Mouse (Mus musculus): Measurements from ENCODE around the gene Foxb2.
"Not testable (repeated sequence)": the region's sequence is repeated elsewhere in the genome, so short reads cannot be mapped to it uniquely, and the experiment has no call there.

The Foxb2 gene

DNA sequence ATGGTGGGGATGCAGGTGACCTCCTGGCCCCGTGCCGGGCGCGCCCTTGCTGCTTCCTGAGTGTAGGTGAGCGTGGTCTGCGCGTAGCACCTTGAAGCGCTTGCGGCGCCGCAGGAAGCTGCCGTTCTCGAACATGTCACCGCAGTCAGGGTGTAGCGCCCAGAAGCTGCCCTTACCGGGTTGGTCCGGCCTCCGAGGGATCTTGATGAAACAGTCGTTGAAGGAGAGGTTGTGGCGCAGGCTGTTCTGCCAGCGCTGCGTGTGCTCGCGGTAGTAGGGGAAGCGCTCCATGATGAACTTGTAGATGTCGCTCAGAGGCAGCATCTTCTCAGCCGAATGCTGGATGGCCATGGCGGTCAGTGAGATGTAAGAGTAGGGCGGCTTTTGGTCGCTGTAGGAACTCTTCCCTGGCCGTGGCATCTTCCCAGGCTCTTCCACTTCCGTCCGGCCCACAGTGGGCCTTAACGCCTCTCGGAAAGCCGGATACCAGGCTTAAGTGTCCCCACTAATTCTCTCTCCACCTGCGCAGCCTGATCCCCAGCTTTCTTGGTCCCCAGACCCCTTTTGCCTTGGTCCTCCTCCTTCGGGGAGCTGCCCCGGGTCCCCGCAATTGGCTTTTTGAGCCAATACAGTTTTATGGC is at the start of gene Foxb2:
Gene Foxb2, minus strand, starts transcription at position 585 of the 641 bp plus-strand sequence.
- no peak for DNase-seq (ENCODE audit: low spot score in 2 of 2)

DNA sequence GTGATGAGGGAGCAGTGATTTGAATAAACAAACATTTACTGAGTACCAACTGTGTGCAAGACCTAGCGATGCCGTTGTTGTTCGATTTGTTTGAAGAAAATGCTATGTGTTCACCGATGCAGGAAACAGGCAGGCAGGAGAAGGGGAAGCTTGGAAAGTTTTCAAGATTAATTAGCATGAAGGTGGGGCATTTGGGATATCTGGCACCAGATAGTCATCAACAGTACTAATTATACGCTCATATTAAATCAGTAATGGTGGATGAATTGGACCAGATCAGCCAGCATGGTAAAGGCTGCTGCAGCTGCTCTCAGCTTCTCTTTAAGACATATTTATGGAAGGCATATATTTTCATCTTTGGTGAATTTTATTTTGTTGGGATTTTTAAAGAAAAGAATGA is 37.9 kb upstream of the Foxb2 start:
- DNase-seq (ENCODE audit: low spot score in 2 of 2) = no peak

DNA sequence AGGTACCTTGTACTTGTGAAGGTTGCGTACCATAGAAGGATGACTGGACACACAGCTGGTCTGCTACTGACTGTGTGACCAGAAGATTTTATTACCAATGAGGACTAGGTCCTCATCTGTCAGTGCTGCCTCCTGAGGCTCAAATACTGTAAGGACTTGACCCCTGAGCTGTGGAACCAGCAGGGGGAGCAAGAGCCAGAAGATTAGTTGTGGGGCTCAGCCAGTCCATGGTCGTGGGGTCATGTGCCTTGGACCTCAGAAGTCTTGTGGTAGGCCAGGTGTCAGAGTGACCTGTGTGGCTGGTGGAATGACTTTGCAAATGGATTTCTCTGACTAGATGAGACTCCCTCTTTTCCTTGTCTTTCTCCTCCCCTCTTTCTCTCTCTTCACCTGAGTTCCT is 29.5 kb upstream of the Foxb2 start:
- DNase-seq (ENCODE audit: low spot score in 2 of 2) = no peak

DNA sequence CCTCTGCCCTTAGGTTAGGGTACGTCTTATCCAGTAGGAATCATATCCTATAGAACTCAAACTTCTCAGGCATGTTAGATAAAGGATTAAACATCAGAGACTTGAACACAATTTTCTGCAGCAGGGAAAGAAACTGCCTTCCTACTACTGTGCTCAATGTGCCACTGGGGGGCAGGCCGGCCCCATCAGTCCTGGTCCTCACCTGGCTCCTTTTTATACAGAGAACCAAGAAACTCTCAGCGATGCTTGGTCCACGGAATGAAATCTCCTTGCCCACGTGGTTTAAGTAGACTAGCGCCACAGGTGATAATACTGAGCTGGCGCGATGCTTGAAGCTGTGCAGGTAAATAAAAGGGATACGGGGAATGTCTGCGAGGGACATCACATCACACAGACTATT is 26.1 kb upstream of the Foxb2 start:
- DNase-seq (ENCODE audit: low spot score in 2 of 2) = no peak

DNA sequence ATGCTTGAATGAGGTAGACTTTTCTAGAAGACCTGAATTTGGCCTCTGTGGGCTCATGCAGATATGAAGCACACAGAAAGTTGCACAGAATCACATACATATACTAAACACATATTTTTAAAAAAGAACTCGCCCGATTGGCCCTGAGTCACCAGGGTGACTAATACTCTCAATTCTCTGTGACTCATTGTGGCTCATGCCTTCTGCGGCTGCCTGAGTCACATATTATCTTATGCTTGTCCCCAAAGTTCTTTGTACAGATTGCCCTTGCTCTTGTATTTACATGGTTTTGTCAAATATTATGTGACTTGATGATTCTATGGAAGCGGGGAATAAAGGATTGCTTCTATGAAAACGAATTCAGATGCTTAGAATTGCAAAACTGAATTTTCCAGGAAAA is 25.0 kb upstream of the Foxb2 start:
- no peak for DNase-seq (ENCODE audit: low spot score in 2 of 2)

DNA sequence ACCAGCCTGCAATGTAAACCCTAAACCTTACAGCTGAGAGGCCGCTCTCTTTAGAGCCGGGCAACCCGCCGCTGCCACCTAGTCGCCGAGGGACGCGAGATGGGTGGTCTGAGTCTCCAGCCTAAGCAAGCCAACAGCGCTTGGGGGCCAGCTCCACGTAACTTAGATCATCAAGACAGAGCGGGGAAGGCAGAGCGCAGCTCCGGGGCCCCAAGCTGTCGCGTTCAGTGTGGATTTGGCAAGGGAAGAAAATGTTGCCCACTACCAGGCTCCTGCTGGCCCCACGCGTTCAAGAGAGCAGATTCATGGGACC is 2.8 kb upstream of the Foxb2 start:
- DNase-seq (ENCODE audit: low spot score in 2 of 2) = no peak

DNA sequence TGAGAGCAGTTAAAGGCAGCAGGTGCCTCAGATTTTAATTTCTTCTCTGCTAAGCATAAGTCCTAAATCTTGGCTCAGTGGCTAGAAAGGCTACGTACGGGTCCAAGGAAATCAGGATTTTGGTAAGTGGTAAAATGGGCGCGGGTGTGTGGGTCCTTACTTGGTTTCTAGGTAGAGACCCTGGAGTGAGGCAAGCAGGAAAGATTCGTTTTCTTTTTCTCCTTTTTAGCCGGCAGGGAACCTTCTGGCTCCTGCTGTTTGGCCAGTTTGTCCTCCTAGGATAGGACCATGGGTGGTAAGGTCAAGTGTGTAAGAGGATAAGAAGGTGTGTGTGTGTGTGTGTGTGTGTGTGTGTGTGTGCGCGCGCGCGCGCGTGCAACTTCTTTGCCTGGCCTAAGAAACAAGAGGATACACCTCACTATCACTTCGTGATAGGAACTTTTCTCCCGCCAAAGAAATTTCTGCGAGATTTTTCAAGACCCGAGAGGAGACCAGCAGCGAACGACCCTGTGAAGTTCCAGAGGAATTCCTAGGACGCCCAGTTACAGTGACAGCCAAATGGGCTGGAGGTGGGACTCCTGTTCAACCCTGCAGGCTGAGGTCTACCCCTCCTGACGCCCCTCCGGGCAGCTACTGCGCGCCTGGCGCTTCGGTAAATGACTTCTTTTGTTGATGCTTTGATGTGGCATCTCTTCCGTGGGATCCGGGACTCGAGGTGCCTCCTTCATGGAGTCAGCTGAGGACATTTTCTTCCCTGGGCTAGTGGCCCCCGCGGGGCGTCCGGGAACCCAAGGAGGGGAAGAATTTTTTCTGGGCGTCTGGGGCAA is 2.2 kb upstream of the Foxb2 start:
- no peak for DNase-seq (ENCODE audit: low spot score in 2 of 2)

DNA sequence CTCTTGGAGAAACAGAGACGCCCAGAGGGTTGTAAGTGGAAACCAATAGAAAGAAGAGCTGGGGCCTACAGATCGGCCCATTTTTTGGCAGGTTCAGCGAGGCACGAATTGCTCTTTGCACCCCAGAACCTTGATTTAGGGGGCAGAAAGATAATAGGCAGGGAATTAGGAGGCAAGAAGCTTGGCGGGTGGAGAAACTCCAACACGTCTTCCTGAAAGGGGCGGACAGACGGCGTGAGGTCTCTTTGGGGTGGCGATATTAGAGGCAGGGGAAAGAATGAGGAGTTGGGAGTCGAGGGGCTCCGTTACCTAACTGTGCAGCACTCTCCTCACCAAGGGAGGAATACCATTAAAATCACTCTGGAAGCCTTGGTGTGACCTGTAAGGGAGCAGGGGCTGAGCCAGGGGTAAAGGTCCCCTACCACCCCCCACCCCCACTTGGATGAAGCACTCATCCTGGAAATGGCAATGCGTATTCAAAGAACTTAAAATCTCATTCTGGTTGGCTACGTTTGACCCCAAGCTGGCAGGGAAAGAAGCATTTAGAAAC is 1.5 kb upstream of the Foxb2 start:
- DNase-seq (ENCODE audit: low spot score in 2 of 2) = no peak

DNA sequence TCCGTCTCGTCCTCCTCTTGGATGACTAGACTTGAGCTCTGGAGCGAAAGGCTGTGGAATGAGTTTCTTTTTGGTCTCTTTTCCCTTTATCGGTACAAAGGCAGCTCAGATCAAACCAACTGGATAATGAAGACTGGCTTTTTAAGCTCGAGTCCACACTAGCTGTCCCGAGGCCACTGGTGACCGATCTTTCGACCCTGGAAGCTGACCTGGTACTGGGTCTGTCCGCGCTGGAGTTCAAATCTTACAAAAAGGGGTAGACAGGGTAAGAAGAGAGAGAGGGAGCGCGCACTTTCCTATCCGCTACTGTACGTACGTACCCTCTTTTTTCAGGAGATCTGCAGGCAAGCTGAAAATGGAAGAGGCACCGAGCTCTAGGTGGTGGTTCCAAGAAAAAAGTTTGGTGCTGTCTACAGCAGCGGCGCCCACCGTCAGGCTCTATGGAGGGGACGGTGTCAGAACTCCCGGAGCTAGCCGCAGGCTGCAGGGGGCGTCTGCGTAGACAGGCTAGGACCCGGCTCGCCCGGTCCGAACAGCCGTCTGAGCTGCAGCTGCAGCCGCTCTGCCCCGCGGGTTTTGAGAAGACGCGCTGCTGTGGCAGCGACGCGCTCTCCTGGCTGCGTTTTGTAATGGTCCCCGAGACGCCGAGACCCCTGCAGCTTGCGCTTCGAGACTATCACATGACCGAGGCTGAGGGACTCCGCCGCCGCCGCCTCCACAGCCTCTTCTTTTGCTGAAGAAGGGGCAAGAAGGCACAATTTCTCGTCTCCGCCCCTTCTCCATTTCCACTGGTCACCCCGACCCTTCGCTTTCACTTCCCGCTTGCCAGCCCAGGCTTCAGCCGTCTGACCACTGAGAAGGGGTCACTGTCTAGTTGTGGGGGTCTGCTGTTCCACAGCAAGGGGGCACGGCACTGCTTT is 597 bp upstream of the Foxb2 start:
- DNase-seq (ENCODE audit: low spot score in 2 of 2) = no peak

DNA sequence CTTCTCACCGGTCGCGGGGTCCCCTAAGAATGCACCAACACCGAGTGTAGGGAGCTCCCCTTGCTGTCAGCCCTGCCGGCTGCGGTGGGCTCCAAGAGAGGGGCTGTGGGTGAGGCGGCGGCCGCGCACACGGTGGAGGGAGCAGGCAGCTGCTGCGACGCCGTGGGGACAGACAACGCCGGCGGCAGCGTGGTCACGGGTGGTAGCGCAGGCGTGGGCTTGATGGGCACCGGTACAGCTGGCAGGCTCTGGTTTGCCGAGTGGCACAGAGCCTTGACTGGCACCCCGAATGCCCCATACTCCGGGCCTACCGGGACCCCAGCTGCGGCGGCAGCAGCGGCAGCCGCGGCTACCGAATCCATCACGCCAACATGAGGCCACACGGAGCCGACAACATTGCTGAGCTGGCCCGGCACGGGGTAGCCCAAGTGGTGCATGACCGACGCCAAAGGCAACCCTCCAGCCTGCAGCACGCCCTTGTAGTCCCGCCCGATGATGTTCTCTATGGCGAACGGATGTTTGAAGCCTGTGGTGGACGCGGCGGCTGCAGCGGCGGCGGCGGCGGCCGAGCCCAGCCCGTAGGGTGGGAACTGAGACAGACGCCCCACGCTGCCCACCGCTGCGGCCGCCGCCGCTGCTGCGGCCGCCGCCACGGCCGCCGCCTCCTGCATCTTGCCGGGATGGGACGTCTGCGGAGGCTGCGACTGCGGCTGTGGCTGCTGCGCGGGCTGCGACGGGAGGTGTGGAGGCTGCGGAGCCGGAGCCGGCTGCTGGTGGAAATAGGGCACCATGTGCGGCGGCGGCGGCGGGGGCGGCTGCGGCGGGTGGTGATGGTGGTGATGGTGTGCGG is 1.0 kb downstream of the Foxb2 start:
- peak; percentile 14 to 70 for DNase-seq (ENCODE audit: low spot score in 2 of 2)

DNA sequence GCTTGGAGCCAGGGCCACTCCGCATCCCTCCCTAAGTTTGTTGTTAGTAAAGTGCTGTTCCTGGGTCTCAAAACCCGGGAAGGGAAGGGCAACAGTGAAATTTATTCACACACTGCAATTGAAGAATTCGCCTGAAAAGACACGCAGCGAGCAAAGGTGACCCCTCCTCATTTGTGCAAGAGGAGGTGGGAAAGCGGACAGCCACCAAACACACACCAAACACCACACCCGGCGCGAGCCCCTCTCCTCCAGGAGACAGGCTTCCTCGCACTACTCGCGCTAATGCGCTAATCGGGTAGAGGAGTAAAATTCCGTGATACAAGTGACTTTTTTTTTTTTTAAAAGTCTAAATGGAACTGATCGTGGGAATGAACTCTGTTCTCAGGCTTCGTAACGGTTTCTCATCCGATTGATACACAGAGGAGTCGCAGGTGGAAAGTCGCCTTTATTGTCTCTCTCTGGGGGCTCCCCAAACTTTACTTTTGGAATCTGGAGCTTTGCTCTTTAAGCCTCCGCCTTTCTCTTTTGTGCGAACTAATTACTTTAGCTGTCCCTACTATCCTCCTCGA is 2.3 kb downstream of the Foxb2 start:
- no peak for DNase-seq (ENCODE audit: low spot score in 2 of 2)

DNA sequence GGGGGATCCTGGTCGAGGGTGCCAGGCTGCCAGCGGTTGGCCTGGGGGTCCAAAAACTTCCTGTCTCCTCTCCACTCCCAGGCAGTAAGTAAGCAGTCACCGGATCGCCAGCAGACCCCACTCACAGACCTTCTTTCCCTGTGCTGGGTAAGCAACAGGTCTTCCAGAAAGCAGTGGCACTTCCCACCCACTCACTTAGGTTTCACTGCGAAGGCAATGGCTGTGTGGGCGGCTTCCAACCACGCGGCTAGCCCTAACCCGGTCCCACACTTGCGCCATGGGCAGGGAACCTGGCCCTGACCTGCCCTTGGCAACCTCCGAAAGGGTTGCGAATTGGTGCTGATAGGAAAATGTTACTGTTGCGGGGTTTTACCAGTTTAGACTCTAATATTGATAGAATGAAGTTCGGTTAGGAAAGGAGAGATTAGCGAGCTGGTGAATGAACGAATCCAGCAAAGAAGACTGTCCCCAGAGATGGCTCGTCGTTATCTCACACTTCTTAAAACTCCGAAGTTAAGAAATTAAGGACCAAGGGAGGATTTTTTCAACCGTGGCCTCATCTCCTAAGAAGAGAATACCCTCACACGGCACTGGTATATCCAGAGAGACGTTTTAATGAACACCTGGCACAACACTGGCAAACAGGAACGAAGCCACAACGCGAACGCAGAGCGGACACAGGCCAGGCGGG is 3.0 kb downstream of the Foxb2 start:
- DNase-seq (ENCODE audit: low spot score in 2 of 2) = no peak

DNA sequence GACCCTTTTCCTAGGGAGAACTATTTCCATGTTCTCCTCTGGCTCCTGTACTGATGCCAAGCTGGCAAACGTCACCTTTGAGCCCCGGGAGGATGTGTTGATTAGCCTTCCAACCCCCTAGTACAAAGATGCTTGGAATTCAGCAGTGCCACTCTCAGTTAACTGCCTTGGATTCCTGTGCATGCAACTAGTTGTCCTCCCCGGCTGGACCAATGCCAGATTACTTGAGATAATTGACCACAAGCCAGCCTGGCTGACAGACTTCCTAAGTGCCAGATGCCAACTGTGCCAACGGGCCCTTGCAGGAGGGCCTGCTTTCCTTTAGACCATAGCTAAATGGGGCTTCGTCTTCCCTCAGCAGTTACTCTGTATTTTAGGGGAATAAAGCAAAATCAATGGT is 5.1 kb downstream of the Foxb2 start:
- no peak for DNase-seq (ENCODE audit: low spot score in 2 of 2)

DNA sequence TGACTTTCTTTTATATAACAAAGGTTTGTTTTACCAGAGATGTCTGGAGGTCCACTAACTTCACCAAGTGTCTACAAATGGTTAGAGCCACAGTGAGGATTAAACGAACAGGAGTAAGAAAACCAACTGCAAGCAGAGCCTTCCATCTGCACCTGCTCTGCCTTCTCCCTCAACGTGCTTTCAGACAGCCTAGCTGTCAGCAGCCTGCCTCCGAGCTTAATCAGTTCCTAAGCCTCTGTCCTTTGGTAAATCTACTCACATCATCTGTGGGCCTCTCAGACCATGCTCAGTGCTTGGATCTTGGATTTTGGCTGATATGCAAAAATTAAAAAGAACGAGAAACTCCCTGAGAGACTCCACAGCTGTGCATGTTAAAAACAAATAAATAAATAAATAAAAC is 15.0 kb downstream of the Foxb2 start:
- no peak for DNase-seq (ENCODE audit: low spot score in 2 of 2)

DNA sequence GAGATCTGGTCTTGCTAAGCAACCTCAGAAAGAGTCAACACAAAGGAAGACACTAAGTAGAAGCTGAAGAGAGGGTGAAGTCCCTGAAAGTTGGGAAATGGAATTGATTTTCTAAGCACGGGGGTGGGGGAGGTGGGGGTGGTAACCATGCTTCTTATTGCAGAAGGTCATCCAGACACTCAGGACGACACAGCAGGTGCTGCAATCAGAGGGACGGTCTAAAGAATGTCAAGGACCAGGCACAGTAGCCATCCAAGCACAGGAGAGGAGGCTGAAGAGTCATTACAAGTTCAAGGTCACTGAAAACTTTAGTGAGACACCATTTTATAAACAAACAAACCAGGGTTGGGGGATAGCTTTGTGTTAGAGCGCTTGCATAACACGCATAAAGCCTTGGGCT is 16.9 kb downstream of the Foxb2 start:
- DNase-seq (ENCODE audit: low spot score in 2 of 2) = no peak

DNA sequence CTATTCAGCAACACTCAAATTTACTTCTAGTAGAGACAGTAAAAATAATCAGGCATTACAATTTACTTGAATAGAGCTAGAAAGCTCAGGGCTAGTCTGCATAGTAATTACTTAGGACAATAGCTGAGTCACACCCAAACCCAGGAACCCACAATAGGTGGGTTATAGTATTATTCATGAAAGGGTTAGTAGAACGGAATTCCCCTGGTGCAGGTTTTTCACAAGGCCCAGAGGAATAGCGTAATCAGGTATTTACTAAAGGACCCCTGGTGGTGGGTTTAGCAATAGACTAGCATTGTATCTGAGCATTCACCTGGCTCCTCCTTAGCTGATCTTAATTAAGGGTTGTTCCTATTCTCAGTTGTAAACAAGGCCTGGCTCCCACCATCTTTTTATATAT is 29.5 kb downstream of the Foxb2 start:
- DNase-seq (ENCODE audit: low spot score in 2 of 2) = not testable (repeated sequence)

DNA sequence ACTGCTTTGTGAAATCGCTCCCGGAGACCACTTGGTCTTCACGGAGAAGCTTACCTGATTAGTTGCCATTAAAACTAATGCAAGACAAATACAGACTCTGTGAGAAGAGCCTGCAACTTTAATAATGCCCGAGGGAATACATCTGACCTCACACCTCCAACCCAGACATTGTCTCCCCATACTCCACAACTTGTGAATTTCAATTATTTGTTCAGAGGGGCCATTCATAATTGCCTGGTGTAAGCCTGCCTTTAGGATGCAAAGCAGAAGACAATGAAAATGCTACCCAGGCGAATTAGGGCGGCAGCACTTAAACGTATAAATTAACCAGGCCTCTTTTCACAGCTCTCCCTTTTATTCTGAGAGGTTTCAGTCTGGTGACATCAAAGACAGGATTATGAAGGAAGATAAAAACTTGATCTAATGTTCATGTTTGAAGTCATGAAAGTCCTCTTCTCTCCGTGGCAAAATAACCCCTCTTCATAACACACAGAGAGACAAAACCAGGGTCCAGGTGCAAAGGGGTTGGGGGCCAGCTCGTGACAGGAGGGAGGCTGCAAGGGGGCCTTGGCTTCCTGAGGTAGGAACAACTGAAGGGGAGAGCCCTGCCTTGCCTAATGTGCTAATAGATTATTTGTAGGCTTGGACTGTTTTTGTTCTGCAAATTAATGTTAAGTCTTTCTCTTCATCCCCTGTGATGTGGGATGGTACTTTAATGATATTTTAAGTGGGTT is 31.9 kb downstream of the Foxb2 start:
- DNase-seq (ENCODE audit: low spot score in 2 of 2) = no peak

DNA sequence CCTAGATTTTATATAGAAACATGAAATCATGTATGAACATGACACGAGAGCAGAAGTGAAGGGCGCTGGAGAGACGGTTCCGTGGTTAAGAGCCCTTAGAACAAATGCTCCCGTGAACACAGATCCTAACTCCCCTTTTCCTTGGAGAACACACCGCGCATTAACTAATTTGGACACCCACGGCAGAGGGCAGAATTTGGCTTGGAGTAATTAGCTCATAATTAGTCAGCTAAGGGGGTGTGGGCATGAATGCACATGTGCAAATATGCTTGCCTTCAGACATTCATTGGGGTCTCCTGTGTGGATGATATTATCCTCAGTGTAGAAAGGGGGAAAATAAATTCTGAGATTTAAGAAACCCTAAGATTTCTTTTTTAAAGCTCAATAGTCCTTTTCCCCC is 32.6 kb downstream of the Foxb2 start:
- no peak for DNase-seq (ENCODE audit: low spot score in 2 of 2)

DNA sequence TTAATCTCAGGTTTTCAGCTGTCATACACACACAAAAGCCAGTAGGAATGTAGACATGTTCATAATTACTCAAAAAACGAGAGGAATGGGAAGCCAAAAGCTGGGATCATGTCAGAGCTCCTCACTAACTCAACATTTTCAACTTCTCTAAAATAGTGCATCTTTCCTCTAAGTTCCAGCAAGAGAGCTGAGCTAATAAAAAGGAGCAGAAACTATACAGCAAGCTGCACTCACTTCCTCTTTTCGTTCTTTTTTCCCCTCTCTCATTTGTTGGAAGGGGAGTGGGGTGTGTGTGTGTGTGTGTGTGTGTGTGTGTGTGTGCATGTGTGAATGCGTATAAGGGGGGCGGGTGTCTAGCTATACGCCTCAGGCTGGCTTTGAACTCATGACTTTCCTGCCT is 45.9 kb downstream of the Foxb2 start:
- DNase-seq (ENCODE audit: low spot score in 2 of 2) = no peak

DNA sequence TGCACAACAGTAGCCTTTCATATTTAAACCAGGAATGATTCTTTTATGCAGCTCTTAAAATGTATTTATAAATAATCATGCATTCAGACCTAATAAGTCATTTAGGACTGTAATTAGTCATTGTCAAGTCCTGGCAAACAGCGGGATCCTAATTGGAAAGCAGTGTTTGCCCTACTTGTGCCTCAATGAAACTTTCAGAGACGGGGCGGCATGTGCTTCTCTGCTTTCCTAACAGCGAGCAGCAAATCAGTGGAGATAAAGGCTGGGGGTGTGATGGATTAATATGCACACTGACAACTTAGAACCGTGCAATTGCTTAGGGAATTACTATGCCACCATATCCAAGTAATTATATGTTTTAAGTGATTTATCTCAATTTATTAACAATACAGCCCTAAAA is 48.4 kb downstream of the Foxb2 start:
- no peak for DNase-seq (ENCODE audit: low spot score in 2 of 2)
